Mouse (Mus musculus): ENCODE results near the gene Slc41a3.

DNA sequence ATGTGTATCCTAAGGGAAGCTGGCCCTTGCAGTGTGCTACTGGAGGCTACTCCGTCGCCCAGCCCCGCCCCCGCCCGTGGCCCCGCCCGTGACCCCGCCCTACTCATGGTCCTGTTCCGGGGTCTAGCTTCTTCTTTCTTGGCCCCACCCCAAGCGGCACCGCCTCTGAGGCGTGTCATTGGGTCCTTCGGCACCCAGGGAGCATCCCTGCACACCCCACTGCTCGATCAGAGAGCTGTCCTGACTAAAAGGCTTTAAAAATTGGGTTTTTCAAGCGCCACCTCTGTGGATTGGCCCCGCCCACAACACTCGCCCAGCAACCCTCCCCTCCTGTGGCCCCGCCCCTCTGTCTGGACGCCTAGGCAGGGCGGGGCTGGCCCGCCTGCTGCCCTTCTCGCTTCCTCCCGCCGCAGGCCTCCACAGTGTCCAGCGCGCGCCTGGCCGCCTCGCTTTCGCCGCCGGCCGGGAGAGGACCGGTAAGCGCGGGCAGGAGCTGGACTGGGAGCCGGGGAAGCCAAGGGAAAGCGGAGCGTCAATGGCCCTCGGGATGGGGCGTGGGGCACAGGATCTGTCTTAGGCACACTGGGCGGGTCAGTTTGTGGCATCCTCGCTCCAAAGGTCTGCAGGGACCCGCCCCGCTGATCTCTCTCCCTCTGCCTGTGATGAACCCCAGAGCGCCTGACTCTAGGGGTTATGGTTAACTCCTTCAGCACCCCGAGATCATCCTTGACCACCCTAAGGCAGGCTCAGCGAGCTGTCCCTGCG lies at the start of gene Slc41a3:
- TF ChIP-seq CTCF (conservative IDR thresholded peaks at IDR 0.05; ENCODE audit: low read length) (no peak), POU5F1 (IDR thresholded peaks at IDR 0.05; ENCODE audit: borderline replicate concordance, low read length) (no peak)
